Mouse (Mus musculus) thymus, adult 2 months (tissue): Measurements from ENCODE around the gene Chac1.

Experiments used
- CTCF ChIP-seq: fragments of 200-500 bp; IDR thresholded peaks from 2 replicates; pipeline ENCODE4 v1.5.1; 2012; ENCODE audit warnings: mild to moderate bottlenecking, control low read depth, low read length, moderate library complexity, borderline replicate concordance; ENCODE audit not compliant: control insufficient read depth, poor library complexity, insufficient read depth; ENCODE audit errors: extremely low read depth
- POLR2A ChIP-seq: fragments of 200-500 bp; IDR thresholded peaks from 2 replicates; pipeline ENCODE4 v1.6.1; 2012; ENCODE audit warnings: mild to moderate bottlenecking, low read length, control low read depth, moderate library complexity; ENCODE audit not compliant: control insufficient read depth, poor library complexity, insufficient read depth; ENCODE audit errors: extremely low read depth

DNA sequence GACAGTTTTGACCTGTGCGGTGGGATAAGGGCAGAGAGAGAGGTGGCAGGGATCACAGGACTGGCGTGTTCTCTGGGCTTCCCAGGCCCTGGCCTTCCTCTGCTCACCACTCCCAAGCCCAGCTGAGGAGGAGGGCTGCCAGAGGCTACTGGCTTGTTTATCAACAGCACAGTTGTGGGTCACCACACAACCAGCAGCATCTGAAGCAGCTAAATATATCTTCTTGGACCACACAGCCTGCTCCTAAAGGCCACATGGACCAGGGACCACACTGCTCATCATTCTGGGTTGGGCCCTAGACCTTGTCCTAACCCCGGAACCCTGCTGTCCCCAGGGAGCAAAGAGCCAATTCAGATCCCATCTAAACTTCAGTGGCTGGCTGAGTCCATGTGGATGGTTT, 13.9 kb downstream of the Chac1 start:
- no peak for TF ChIP-seq CTCF
- no peak for TF ChIP-seq POLR2A
